Mouse (Mus musculus): ENCODE results near the gene C1s1. TPM values are rescaled to one million over a fixed set of nuclear protein-coding genes. Genes with fewer than 3 reads are reported as not detected.
"Not testable (repeated sequence)": the region's sequence is repeated elsewhere in the genome, so short reads cannot be mapped to it uniquely, and the experiment has no call there.

The C1s1 gene
- total RNA-seq (2021) = 10 to 100 TPM; 19.8 to 21.9 TPM
- long read RNA-seq, experiment 1, transcript C1s1-204 (12 exons, 2,906 nt) = major isoform, 18 of 27 reads
- long read RNA-seq, experiment 1, partial matches to known transcripts = 4 of 27 reads
- long read RNA-seq, experiment 1, other reads (novel, unspliced or antisense) = 2 of 27 reads
- long read RNA-seq, experiment 2, transcript C1s1-204 (12 exons, 2,906 nt) = major isoform, 6 of 14 reads
- long read RNA-seq, experiment 2, partial matches to known transcripts = 0 of 14 reads
- long read RNA-seq, experiment 2, other reads (novel, unspliced or antisense) = 7 of 14 reads

DNA sequence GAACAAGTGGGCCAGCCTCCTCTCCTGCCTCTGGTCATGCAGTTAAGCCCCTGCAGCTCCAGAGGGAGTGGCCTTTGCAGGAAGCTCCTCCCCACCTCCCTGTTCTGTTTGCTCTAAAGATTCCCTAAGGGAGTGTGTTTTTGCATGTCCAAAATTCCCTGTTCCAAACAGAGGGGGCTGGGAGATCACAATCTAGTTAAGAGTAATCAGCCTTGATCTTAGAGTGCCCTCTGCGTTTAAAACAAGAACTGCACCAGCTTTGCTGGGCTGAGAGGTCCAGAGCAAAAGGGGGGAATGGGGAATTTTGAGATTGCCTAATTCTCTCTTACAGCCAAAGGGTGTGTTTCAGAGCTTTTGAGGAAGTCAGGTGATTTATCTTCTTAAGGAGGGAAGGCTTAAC, at the start of gene C1s1:
TSS of gene C1s1 (minus strand) at position 76 of the 400 bp plus-strand sequence.
- intact Hi-C loops (cut with DNase I) = loop anchor here (5.0 kb wide), 1 partner anchor 50 kb away; the partner anchor contains the start of gene C1rl

DNA sequence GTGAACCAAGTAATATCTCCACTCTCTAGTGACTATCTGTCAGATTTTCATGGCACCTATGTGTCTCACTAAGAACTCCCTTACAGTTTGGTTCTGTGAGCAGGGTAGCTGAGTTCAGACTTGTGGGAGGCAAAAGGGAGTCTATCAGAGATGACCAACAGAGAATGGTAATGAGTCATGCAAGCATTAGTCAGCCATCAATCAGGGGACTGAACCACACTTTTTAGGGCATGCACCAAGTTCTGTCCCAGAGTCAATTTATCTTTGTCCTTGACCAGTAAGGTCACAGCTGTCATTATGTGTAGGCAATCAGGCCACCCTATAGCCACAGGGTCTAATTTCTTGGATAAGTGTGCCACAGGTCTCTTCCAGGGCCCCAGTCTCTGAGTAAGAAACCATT, 46.6 kb upstream of the C1s1 start:
- Histone ChIP-seq H3K27ac (no peak overlapping the region), H3K4me3 (no peak overlapping the region)
- no peak for TF ChIP-seq CTCF (IDR thresholded peaks at IDR 0.05)
- intact Hi-C loops (cut with DNase I) = no loop called here
- no peak for DNase-seq

More for the DNA sequence above, at the start of gene C1s1:
- H3K4me3 ChIP-seq = peak within 1 kb of the TSS; percentile 61
- peak within 1 kb of the TSS; percentile 64 for H3K27ac ChIP-seq
- DNase-seq = peak; percentile 64
- peak; percentile 64 for TF ChIP-seq CTCF (IDR thresholded peaks at IDR 0.05)

DNA sequence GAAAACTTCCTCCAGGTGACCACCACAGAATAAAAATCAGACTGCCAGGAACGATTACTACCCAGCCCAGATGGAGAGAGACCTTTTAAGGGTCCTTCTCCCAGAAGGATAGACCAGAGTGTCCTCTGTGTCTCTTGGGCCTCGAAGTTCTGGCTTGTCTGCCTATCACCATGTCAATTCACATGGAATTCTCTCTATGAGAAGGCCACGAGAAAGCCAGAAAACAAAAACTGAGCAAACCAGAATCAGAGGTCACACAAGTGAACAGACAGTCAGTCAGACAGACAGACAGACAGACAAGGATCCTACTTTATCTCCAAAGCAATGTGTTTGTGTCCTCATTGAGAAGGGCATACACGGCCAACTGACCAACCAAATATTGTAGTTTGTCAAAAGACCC, 44.1 kb upstream of the C1s1 start:
- H3K27ac ChIP-seq = no peak overlapping the region
- DNase-seq = no peak
- intact Hi-C loops (cut with DNase I) = no loop called here
- no peak for TF ChIP-seq CTCF (IDR thresholded peaks at IDR 0.05)
- H3K4me3 ChIP-seq = no peak overlapping the region

DNA sequence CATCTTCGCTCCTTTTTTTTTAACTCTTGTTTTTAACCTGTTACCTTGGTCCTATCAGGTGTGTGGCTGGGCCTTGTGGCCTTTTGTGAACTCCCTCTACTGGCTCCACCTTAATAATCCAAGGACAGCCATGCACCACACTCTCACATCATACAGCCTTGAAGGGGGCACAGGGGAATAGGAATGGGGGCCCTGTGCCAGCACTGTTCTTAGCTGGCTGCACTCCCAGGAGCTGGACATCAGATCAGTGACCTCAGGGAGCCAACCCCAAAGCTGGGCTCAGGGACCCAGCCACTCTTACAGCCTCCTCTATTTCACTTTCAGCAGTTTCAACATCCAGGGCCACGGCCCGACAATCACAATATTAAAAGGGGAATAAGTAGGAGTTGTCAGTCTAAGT, 43.6 kb upstream of the C1s1 start:
- Histone ChIP-seq H3K4me3 (no peak overlapping the region), H3K27ac (no peak overlapping the region)
- peak; percentile 37 for DNase-seq
- intact Hi-C loops (cut with DNase I) = no loop called here
- TF ChIP-seq CTCF (IDR thresholded peaks at IDR 0.05) = no peak

DNA sequence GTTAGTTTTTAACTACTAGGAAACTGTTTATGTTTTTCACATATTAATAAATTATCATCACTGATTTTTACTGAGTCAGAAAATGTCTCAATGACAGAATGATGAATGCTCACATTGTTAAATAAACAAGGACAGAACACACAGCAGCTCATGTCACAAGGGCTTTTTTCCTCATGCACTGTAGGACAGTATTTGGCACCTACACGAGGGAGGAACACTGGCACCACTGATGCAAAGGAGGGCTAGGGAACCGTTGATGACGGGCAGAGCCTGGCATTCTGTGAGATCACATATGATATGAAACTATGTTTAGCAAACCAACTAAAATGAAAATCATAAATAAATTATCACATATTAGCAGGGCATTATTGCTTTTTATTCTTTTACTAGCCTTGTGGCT, 42.8 kb upstream of the C1s1 start:
- Histone ChIP-seq H3K27ac (no peak overlapping the region), H3K4me3 (no peak overlapping the region)
- intact Hi-C loops (cut with DNase I) = no loop called here
- DNase-seq = no peak
- TF ChIP-seq CTCF (IDR thresholded peaks at IDR 0.05) = no peak

DNA sequence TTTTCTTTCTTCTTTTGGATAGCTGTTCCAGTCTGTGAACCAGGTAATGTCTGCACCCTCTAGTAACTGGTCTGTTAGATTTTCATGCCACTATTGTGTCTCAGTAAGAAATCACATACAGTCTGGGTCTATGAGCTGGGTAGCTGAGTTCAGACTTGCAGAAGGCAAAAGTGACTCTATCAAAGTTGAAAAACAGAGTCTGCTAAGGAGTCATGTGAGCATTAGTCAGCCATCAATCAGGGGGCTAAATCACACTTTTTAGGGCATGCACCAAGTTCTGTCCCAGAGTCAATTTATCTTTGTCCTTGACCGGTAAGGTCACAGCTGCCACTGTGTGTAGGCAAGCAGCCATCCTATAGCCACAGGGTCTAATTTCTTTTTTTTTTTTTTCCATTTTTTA, 40.1 kb upstream of the C1s1 start:
- DNase-seq = no peak
- intact Hi-C loops (cut with DNase I) = no loop called here
- Histone ChIP-seq H3K27ac (no peak overlapping the region), H3K4me3 (no peak overlapping the region)
- no peak for TF ChIP-seq CTCF (IDR thresholded peaks at IDR 0.05)

DNA sequence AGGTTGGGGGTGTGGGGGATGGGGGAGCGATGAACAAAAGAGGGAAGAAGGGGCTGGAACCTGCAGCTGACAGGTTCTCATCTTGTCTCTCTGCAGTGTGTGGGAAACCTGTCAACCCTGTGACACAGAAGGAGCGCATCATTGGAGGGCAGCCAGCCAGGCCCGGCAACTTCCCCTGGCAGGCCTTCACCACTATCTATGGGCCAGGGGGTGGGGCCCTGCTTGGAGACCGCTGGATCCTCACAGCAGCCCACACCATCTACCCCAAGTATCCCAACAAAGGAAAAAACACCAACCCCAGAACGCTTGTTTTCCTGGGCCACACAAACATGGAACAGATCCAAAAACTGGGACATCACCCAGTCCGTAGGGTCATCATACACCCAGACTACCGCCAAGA, 38.0 kb upstream of the C1s1 start:
- H3K27ac ChIP-seq; intact Hi-C loops (cut with DNase I); DNase-seq: not testable (repeated sequence)

DNA sequence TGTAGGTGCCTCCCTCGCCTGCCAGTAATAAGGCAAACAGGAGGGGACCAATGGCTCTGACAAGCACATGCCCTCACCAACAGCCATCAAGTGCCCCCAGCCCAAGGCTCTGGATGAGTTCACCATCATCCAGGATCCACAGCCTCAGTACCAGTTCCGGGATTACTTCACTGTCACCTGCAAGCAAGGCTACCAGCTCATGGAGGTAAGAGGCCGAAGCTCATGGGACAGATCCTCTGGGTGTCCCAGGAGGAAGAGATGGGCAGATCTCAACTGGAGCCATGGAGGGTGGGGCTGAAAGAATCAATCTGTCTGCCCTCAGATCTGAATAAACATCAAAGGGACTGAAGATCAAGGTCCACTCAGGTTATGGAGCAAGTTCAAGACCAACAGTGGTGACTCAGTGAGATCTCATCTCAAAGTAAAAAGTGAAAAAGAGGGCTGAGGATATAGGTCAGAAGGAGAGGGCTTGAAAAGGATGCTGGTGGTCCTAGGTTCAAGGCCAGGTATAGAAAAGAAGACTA, 33.1 kb upstream of the C1s1 start:
- H3K4me3 ChIP-seq; DNase-seq; H3K27ac ChIP-seq; intact Hi-C loops (cut with DNase I): not testable (repeated sequence)

More for the DNA sequence above, 38.0 kb upstream of the C1s1 start:
- not testable (repeated sequence) for H3K4me3 ChIP-seq

DNA sequence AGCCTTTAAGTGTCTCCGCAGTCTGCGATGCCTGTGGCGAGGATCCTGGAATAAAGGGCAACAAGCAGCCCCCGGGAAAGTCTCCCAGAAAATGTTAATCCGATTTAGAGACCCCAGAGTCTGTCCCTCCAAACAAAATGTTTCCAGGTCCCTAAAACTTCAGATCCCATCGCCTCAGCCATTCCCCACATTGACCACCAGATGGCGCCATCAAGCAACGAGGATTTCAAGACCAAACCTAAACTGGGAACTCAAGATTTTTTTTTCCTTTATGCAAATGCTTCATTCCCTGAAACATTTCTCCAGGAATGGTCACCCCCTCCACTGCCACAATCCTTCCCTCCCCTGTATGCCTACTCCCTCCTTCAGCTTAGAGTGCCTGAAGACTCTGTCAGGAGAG, 27.9 kb upstream of the C1s1 start, which contains the start of gene C1rb:
TSS of gene C1rb (plus strand) at position 269 of the 400 bp plus-strand sequence.
- no peak within 1 kb of the TSS for H3K27ac ChIP-seq
- intact Hi-C loops (cut with DNase I) = loop anchor here (1.0 kb wide), 1 partner anchor 189 kb away; no protein-coding TSS in a partner anchor
- no peak within 1 kb of the TSS for H3K4me3 ChIP-seq
- peak; percentile 91 for TF ChIP-seq CTCF (IDR thresholded peaks at IDR 0.05)
- peak; percentile 50 for DNase-seq

DNA sequence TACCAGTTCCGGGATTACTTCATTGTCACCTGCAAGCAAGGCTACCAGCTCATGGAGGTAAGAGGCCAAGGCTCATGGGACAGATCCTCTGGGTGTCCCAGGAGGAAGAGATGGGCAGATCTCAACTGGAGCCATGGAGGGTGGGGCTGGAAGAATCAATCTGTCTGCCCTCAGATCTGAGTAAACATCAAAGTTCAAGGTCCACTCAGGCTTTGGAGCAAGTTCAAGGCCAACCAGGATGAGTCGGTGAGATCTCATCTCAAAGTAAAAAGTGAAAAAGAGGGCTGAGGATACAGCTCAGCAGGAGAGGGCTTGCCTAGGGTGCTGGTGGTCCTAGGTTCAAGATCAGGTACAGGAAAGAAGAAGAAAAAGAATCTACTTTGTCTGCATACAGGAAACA, 19.5 kb upstream of the C1s1 start:
- intact Hi-C loops (cut with DNase I) = loop anchor here (10.0 kb wide), 1 partner anchor 173 kb away; the partner anchor contains the start of gene Ptpn6
- not testable (repeated sequence) for H3K4me3 ChIP-seq, H3K27ac ChIP-seq, DNase-seq

DNA sequence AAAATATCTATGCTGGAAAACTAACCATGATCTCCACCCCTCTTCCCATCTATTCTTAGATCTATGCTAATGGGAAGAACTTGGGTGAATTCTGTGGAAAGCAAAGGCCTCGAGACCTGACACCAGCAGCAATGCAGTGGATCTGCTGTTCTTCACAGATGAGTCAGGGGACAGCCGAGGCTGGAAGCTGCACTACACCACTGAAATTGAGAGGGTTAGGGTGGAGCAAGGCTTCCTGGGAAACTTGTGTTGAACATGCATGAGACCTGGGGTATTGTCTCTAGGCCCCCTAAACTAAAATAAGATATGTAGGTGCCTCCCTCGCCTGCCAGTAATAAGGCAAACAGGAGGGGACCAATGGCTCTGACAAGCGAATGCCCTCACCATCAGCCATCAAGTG, 19.0 kb upstream of the C1s1 start:
- H3K4me3 ChIP-seq, DNase-seq, H3K27ac ChIP-seq: not testable (repeated sequence)
- intact Hi-C loops (cut with DNase I) = loop anchor here (10.0 kb wide), 1 partner anchor 174 kb away; the partner anchor contains the start of gene Ptpn6

DNA sequence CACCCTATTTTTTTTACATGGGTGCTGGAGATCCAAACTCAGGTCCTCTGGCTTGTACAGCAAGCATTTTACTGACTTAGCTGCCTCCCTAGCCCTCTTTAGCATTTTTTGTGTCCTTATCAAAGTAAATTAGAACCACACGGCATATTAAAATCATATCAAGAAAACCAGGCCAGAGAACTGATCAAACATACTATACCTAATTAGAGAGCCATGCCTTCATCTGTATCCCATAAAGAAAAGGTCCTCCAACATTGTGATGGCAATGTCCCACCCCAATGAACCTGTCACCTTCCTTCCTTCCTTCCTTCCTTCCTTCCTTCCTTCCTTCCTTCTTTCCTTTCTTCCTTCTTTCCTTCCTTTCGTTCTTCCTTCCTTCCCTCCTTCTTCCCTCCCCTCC, 13.8 kb upstream of the C1s1 start:
- H3K27ac ChIP-seq; H3K4me3 ChIP-seq; intact Hi-C loops (cut with DNase I); DNase-seq: not testable (repeated sequence)

DNA sequence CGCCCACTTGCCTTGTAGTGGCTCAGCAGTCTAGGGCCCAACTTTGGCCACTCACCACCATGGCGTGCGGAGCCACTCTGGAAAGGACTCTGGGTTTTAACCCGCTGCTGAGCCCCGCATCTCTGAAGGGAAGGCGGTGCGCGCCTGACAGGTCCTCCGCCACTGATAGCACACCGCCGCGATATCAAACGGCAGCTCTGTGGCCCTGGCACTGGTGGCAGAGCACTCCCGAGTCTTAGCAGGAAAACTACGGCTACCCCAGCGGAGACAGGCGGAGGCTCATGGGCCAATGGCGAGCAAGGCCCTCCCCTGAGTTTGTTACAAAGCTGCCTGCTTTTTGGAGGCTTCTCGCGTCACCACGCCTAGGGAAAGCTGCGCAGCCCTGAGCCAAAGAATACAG, 10.6 kb upstream of the C1s1 start:
- intact Hi-C loops (cut with DNase I) = no loop called here
- no peak overlapping the region for H3K27ac ChIP-seq
- H3K4me3 ChIP-seq = no peak overlapping the region
- TF ChIP-seq CTCF (IDR thresholded peaks at IDR 0.05) = no peak
- DNase-seq = no peak
